Mouse (Mus musculus): ENCODE measurements around the gene 4930455H04Rik.

The 4930455H04Rik gene

DNA sequence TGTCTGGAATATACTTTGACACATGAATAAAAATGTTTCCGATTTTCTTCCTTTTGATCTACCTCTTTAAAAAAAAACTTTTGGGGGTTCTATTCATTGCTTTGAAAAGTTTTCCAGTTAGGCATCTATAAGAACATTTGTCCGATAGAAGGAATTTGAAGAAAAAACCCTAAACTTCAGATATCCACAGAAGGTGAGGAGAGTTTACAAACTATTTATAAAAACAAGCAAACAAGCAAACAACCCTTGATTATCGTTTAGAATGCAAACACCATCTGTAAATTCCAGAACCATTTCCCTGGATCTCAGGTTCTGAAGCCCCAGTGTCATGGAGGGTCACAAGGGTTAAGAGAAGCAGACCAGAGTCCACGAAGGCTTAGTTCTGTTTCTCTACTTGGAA, at the start of gene 4930455H04Rik:
TSS of gene 4930455H04Rik (plus strand) at position 301 of the 400 bp plus-strand sequence.
- no peak for DNase-seq (ENCODE audit: low read depth in 1 of 2, low spot score in 2 of 2)

DNA sequence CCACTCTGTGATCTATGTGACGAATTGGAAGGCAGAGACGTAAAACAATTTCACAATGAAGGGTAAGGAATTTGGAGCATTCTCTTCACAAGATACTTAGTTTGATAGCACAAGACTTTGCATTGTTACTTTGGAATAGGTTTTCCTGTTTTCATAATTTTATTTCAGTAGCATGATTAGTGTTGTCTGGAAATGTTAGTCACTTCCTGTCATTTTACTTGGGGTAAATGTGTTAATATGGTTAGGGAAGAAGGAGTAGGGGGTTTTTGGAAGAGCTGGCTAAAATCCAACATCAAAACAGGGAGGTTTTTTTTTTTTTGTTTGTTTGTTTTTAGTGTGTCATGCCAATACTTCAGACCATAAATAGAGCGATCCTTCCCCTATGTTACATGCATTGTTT, 46.5 kb upstream of the 4930455H04Rik start:
- DNase-seq (ENCODE audit: low read depth in 1 of 2, low spot score in 2 of 2), result no peak

DNA sequence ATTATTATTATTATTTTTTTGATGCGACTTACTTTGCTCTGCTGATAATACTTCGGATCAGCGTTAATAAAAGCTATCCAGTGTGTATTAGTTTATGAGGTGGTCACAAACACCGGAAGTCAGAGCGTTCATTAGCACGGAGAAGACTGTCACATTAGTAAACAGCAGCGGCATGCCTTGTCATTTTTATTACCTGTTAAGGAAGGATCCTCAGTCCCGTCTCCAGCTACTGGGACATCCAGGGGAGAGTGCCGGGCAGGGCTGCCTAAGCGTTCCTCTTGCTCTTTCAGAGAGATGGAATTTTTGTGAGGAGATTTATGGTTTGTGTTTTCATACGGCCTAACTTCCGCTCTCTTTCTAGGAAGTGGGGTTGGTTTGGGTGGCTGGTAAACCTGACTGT, 45.0 kb upstream of the 4930455H04Rik start:
- DNase-seq (ENCODE audit: low read depth in 1 of 2, low spot score in 2 of 2), result no peak

DNA sequence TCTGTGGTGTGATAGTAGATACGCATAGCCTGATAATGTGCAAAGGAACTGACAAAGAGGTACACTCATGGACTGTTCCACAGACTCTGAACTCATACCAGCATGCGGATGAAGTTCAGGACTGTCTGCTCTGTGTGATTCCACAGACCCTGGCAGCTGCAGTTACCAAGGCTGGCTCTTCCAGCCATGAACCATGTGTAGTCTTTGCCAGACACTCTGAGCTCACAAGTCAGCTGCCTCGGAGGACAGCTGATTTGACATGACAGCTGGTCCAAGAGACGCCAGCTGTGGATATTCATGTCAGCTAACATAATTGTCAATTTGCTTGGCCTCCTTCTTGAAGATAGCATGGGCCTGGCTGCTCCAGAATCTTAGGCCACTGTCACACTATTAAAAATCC, 39.1 kb upstream of the 4930455H04Rik start:
- DNase-seq (ENCODE audit: low read depth in 1 of 2, low spot score in 2 of 2), result no peak

DNA sequence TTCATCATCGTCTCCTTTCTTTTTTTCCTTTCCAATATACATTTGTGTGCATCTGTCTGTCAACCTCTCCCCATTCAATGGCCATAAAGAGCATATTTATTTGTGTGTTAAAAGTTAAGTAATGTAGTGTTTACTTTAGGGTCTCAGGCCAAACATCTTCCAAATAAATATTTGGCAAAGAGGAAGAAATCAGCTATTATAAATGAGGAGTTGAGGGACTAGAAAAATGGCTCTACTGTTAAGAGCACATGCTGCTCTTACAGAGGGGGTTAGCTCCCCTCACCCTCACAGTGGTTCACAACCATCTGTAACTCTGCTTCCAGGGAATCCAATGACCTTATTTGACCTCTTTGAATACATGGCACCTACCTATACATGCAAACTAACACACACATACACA, 34.9 kb upstream of the 4930455H04Rik start:
- DNase-seq (ENCODE audit: low read depth in 1 of 2, low spot score in 2 of 2), result no peak

DNA sequence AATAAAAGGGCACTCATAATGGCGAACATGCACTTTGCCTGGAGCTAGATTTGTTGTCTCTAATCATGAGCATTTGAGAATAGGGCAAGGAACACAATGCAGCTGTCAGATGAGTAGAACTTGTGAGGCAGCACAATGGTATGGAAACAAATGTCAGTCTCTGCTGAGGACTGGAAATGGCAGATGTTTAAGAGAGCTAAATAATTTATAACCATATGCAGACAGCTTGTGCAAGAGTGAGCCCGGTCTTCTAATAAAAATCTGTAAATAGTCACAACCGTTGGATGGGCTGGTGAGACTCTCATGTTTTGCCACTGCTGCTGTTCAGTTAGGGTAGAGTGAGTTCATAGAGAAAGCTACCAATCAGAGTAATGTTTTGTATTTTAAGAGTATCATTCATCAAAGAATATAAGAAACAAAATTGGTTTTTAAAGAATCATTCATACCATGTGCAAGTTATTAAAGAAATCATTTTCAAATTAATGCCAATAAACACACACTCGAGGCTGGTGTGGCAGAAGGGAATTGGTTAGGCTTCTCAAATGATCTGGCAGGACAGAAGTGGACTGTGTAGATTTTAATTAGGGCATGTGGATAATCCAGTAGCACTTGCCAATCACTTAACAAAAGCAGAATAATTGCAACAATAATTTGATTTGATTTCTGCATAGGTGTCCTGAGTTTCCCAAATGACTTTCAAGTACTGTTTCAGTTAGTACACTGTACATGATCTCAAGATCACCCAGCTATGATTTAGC, 31.0 kb upstream of the 4930455H04Rik start:
- DNase-seq (ENCODE audit: low read depth in 1 of 2, low spot score in 2 of 2), result no peak

DNA sequence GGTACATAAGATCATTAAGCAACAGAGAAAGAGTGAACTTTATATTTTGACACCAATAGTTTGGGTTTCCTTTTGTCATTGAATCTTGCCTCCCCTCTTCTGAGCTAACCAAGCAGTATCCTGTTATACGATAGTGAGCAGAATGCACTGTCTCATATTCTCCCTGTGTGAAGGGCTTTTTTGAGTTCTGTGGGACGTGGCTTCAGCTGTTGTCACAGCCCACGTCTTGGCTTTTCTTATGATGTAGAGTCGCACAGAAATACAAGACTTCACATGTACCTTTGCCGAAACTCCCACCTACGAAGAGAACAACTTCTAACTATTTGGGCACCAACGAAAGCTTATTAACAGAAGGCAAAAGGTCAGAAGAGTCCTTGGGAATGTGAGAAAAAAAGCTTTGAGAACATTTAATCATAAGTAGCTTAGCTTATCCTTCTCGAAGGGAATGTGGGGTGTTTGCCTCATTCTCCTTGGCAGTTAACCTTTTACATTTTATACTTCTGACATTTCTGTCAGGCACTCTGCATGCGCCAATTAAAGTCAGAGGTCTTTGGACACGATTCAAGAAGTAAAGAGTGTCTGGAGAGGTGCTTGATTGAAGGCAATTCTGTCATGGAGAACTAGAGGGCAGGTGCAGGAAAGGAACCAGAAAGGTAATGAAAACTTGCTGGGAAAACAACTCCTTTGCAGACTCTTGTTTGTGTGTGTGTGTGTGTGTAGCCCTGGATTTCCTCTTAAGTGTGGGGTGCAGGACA, 27.1 kb upstream of the 4930455H04Rik start:
- no peak for DNase-seq (ENCODE audit: low read depth in 1 of 2, low spot score in 2 of 2)

DNA sequence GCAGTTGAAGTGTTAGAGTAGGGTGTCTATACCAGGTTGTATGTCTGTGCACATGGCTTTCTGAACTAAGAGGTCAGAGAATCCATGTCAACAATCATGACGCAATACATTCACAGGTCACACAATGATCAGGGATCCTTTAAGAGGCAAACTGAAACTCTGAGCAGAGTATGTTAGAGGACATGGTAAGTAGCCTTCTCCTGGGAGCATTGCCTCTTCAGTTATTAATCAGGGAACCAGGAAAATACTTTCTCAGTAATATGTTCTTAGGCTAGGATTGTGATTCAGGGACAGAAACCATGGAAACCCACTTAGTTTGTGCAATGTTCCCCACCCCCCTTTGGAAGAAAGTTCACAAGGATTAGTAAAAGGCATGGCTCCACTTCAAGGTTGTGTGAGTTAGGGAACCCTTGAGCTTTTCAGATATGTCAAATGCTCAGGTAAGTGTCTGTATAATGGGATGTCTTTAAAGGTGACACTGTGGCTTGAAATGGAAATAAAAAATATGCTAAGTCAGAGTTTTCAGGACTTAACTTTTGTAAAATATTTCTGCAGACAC, 26.4 kb upstream of the 4930455H04Rik start:
- DNase-seq (ENCODE audit: low read depth in 1 of 2, low spot score in 2 of 2), result no peak

DNA sequence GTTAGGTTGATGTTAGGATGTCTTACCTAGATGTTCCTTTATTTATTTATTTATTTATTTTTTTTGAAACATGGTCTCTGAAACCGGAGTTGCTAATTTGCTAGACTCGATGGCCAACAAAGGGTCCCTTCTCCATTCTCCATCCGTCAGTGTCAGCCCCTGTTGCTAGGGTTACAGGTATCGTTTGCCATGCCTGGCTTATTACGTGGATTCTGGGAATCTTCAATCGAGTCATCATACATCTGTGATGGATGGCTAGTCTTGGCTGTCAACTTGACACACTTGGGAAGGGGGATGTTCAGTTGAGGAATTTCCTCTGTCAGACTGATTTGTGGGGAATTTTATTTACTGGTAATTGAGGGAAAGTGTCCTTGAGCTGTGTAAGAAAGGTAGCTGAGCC, 25.3 kb upstream of the 4930455H04Rik start:
- DNase-seq (ENCODE audit: low read depth in 1 of 2, low spot score in 2 of 2), result no peak

DNA sequence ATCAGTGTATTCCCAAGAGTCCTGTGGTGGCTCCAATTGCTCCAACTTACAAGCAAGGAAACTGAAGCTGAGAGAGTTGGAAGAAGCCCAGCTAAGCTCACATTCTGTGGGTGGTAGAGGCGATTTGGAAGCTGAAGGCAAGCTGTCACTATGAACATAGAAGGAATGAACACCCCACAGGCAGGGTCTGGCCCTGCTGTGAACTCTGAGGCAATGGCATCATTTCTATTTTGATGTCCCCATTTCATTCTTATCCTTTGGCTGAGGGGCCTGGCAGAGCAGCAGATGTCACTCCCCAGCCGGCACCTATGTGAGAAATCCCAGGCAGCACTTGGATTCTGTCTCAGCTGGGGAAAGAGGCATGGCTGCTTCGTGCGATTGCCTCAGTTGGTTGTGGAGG, 24.6 kb upstream of the 4930455H04Rik start:
- DNase-seq (ENCODE audit: low read depth in 1 of 2, low spot score in 2 of 2), result no peak

DNA sequence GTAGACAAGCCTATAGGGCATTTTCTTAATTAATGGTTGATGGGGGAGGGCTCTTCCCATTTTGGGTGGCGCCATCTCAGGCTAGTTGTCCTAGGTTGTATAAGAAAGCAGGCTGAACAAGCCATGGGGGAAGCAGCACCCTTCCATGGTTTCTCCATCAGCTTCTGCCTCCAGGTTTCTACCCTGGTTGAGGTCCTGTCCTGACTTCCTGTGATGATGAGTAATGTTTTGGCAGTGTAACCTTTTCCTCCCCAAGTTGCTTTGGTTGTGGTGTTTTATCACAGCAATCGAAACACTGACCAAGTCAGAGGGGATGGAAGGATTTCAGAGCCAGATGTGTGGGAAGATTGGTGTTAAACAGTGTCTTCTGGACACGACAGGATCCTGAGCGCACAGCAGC, 21.6 kb upstream of the 4930455H04Rik start:
- DNase-seq (ENCODE audit: low read depth in 1 of 2, low spot score in 2 of 2), result no peak

DNA sequence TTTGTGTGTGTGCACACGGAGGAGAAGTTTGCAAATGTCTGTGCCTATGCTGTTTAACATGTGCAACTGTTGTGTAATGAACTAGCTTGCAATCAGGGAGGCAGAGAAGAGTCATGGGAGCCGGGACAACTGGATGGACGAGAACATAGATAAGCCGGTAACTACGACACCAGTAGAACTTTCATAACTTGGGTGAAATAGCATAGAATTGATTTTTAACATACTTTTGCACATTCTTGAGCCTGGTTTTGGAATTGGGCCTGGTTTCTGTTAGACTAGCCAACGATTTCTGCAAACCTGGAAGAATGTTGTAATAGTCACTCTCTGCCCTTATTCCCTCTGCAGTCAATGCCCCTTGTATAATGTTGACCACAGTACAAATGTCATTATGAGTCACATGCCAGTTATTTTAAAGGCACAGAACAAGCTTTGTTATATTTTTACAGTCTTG, 17.4 kb upstream of the 4930455H04Rik start:
- no peak for DNase-seq (ENCODE audit: low read depth in 1 of 2, low spot score in 2 of 2)

DNA sequence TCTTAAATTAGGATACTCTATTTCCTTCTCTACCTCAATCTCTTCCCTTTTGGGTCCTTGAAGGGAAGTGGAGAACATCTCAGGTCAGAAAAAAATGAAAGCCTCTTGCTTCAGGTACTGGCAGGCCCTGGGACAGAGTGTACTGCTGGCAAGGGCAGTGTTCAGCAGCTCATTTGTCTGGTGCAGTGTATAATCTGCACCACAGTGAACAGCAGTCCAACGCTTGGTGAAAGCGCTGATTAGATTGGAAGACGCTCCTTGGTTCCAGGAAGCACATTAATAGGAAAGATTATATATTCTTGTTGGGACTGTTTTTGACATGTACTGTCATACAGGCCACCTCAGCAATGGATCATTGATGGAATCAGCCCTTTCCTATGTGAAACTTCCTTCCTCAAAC, 16.6 kb upstream of the 4930455H04Rik start:
- no peak for DNase-seq (ENCODE audit: low read depth in 1 of 2, low spot score in 2 of 2)

DNA sequence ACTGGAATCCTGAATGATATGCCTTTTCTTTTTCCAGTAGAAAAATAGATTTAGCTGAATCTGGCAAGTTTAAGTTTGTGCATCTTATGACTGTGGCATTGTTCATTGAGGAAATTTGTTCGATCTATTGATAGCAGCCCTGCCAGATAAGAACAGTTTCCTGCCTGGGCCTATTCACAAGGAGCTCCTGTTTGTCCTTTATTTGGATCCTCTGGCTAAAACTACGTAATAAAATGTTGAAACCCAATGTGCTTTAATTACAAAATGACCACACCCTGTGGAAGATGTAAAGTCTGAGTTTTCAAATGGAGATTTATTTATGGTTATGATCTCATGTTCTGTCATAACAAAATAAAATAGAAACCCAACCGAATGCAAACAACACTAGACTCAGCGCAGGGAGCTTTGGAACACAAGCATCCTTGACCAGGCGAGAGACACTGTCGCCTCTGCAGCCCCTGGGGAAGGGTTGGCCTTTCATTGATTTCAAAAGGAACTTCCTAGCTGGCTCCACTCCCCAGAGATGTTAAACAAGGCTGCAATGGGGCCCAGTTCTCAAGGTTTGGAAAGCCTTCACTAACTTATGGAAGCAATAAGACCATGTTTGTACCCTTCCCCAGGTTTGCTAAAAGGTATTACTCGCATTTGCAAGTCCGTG, 15.7 kb upstream of the 4930455H04Rik start:
- no peak for DNase-seq (ENCODE audit: low read depth in 1 of 2, low spot score in 2 of 2)

DNA sequence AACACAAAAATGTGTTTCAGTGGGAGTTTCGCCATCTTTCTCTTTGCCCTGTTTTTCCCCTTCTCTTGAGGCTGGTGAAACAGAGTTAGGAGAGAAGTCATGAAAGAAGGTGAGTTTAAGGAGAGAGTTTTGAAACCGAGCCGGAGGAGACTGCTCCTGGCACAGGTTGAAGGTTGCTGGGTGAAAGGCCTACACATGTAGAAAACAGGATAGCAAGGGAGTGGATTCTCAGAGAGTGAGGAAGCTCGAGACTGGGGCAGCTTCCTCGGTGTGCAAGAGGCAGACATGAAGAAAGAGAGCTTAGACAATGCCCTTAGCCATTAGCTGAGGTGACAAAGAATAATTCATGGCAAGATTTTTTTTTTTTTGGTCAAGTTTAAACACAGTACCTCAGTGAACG, 14.7 kb upstream of the 4930455H04Rik start:
- DNase-seq (ENCODE audit: low read depth in 1 of 2, low spot score in 2 of 2), result no peak

DNA sequence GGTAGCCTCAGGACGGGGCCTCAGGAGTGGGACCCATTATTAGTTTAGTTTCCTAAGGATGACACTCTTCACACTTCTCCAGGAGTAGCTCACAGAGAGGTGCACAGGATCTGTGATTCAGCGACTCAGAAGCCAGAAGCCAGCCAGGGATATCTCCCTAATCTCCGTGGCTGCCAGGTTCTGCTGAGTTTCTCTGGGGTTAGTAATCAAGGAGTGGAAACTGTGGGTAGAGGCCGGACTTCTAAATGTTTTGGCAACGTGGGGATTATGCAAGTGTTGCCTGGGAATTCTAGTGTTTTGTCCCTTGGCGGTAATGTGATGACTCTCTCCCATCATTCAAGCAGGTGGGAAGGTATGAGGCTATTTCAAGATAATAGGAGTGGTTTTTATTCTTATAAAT, 13.0 kb upstream of the 4930455H04Rik start:
- DNase-seq (ENCODE audit: low read depth in 1 of 2, low spot score in 2 of 2), result no peak

DNA sequence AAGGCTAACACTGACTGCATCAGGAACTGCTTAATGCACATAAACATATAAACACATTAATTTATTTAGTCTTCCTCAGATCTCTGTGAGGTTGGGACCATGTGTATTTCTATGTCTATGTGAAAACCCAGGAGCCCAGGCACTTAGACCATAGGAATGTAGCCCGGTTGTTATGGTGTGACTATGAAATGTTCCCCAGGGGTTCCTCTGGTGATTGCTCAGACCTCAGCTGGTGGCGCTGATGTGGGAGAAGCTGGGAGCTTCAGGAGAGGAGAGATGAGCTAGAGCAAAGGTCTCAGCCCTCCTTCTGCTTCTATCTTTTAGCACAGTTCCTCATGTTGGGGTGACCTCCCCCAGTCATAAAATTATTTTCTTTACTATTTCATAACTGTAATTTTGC, 7.7 kb upstream of the 4930455H04Rik start:
- no peak for DNase-seq (ENCODE audit: low read depth in 1 of 2, low spot score in 2 of 2)

DNA sequence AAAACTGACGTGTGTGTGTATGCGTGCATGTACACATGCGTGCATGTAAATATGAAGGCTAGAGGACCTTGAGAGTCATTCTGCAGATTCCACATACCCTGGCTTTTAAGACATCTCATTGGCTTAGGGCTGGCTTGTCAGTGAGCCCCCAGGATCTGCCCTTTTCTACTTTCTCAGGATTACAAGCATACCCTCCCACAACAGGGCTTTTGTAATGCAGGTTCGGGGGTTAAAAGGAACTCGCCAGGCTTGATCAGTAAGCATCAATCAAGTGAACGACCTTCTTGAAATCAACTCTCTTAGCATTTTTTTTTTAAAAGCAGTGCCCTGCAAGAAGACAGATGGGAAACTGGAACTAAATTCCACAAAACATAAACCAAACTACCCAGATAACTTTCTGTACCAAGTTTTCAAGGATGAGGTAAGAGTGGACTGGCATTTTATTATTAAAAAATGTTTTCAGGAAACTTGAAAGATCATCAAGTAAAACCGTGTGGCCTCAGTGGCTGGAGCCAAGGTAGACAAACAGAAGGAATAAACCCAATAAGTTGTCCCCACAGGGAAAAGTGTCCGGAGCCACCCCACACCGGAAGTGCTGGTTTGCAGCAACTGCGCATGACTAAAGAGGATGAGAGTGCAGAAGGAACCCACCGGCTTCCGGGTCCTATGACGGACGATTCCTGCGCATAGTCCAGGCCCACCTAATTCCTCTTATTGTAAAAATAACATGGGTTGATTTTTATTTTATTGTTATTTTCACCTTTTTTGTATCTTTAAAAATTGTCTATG, 6.5 kb upstream of the 4930455H04Rik start:
- no peak for DNase-seq (ENCODE audit: low read depth in 1 of 2, low spot score in 2 of 2)

DNA sequence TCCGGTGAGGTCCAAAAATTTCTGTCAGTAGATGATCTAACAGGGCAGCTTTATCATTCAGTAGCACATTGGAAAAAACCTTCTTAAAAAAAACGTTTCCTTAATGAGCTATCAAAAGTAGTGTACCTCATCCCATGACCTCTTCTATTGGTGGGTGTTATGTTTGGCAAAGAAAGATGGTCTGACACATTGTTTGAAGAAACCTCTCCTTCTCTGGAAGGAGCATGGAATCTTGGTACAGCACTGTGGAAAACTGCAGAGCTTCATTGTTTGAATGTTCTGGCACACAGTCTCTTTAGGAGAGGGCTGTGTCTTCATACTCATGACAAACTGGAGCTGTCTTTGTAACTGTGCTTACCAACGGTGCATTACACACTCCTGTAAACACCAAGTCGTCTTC, 4.9 kb upstream of the 4930455H04Rik start:
- DNase-seq (ENCODE audit: low read depth in 1 of 2, low spot score in 2 of 2), result no peak

DNA sequence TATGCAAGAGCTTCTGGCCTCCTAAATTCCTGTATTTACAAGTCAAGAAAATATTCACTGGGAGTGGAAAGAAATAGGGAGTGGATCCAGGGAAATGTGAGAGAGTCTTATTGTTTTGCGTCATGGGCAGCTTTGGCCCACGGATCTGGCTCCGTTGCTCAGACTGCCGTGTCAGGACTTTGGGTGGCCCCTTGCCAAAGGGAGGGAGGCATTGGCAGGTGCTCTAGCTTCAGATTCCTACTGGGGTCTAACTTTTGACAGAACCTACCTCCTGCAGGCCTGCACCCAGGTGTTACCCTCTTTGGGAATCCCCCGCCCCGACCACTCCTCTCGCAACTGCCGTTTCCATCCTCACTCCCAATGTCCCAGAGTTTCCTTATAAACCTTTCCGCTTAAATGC, 3.6 kb upstream of the 4930455H04Rik start:
- no peak for DNase-seq (ENCODE audit: low read depth in 1 of 2, low spot score in 2 of 2)

DNA sequence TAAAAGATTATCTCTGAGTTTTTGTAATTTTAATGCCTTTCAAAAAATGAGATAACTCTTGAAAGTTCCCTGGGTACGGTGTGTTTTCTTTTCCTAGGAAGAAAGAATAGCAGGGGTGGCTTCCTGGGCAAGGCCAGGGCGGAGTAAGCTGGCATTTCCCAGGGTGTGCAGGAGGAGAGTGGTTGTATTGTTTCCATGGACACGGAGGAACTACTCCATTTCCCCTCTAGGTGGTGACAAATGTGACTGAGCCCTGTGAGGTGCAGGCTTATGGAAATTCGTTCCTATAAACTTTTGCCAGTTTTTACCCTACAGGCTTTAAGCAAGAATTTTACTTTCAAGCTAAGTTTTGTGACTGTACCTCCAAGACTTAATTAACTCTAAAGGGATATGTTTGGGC, 1.8 kb upstream of the 4930455H04Rik start:
- DNase-seq (ENCODE audit: low read depth in 1 of 2, low spot score in 2 of 2), result no peak

Measured in monocyte, adult 2 months (primary cell).